Mouse (Mus musculus) cerebellum, adult 2 months (tissue): ENCODE results near the gene Ankrd12. TPM values are rescaled to one million over a fixed set of nuclear protein-coding genes. Genes with fewer than 3 reads are reported as not detected.

ENCODE experiments used
- DNase-seq, 2 experiments: peaks; one replicate each; pipeline ENCODE4 v3.0.0; 2021
- H3K27ac ChIP-seq: fragments of 200-500 bp; 2 replicates; pipeline ENCODE4 v1.5.1; 2012; ENCODE audit warnings: low read length, control low read depth, inconsistent platforms; ENCODE audit not compliant: insufficient read depth
- H3K27me3 ChIP-seq: fragments of 200-500 bp; 2 replicates; pipeline ENCODE4 v1.6.1; 2012; ENCODE audit warnings: inconsistent platforms, mild to moderate bottlenecking, low read length, moderate library complexity; ENCODE audit not compliant: control insufficient read depth, insufficient read depth
- H3K4me1 ChIP-seq: fragments of 200-500 bp; 2 replicates; pipeline ENCODE4 v1.6.1; 2011; ENCODE audit warnings: low read length; ENCODE audit not compliant: control insufficient read depth, insufficient read depth
- H3K4me3 ChIP-seq: fragments of 200-500 bp; replicated peaks from 2 replicates; pipeline ENCODE3; 2011; ENCODE audit warnings: mild to moderate bottlenecking, low read depth, low read length, control low read depth; ENCODE audit not compliant: insufficient read depth
- CTCF ChIP-seq: fragments of 200-500 bp; IDR thresholded peaks from 2 replicates; pipeline ENCODE4 v1.5.1; 2011; ENCODE audit warnings: low read depth, mild to moderate bottlenecking, control low read depth, low read length, moderate library complexity, borderline replicate concordance; ENCODE audit not compliant: insufficient read depth
- POLR2A ChIP-seq: fragments of 200-500 bp; IDR thresholded peaks from 2 replicates; pipeline ENCODE4 v1.6.1; 2011; ENCODE audit warnings: low read length, control low read depth, borderline replicate concordance; ENCODE audit not compliant: insufficient read depth
- WGBS: fragments of 180-500 bp; shearing (Covaris S2); methylation state at CpG from one replicate; pipeline ENCODE4 v1.1.7; 2018; 5-methylcytosine and 5-hydroxymethylcytosine counted together
- polyA plus RNA-seq: library from polyadenylated mRNA; depleted of rRNA; stranded (reverse); fragments of >200 nt; gene quantifications from 2 replicates; pipeline ENCODE4 v1.2.3, GENCODE M21; 2012; rRNA removed

Gene Ankrd12
- 25.5 and 28.1 TPM in 2 replicates for polyA plus RNA-seq

GRCm38 (mm10) chr17:66076934-66077333 is at the start of gene Ankrd12:
Ankrd12 (minus strand) TSS chr17:66077089.
- TF ChIP-seq POLR2A (peak; percentile 66), CTCF (no peak)
- H3K27ac ChIP-seq, result peak within 1 kb of the TSS; percentile 87
- WGBS, result under 1% methylated on average over 53 of the region's 53 CpGs
- DNase-seq, result peak; percentile 96
- H3K27me3 ChIP-seq, result no peaks in the 10 kb centered on the region
- H3K4me3 ChIP-seq, result peak within 1 kb of the TSS; percentile 100
- no peaks in the 10 kb centered on the region for H3K4me1 ChIP-seq

- Histone ChIP-seq H3K27me3 (no peaks in the 10 kb centered on the region), H3K4me1 (peaks cover 9% of the 10 kb centered on the region), H3K4me3 (no peak overlapping the region), H3K27ac (no peak overlapping the region)
- DNase-seq, result no peak
- 86% methylated on average over 5 of the region's 5 CpGs for WGBS
- TF ChIP-seq CTCF, result no peak
- no peak for TF ChIP-seq POLR2A
Observed at GRCm38 (mm10) chr17:66125211-66125610, 48.3 kb upstream of the Ankrd12 start.

- no peak for TF ChIP-seq CTCF
- TF ChIP-seq POLR2A, result no peak
- no peak for DNase-seq
- WGBS, result 5% methylated on average over 20 of the region's 20 CpGs
- Histone ChIP-seq H3K4me1 (peaks cover 15% of the 10 kb centered on the region), H3K4me3 (peak overlapping the region; percentile 89), H3K27me3 (no peaks in the 10 kb centered on the region), H3K27ac (no peak overlapping the region)
Observed at GRCm38 (mm10) chr17:66123816-66124610, 47.1 kb upstream of the Ankrd12 start.

- H3K27ac ChIP-seq, result no peak within 1 kb of the TSS
- TF ChIP-seq CTCF, result no peak
- TF ChIP-seq POLR2A, result peak; percentile 86
- WGBS, result 1% methylated on average over 45 of the region's 45 CpGs
- peak within 1 kb of the TSS; percentile 89 for H3K4me3 ChIP-seq
- DNase-seq, result peak; percentile 91 to 95
- no peaks in the 10 kb centered on the region for H3K27me3 ChIP-seq
- peaks cover 22% of the 10 kb centered on the region for H3K4me1 ChIP-seq
Observed at GRCm38 (mm10) chr17:66123066-66123815, 46.4 kb upstream of the Ankrd12 start, which contains the start of gene Ddx11. Ddx11 (plus strand) TSS chr17:66123520.

GRCm38 (mm10) chr17:66120701-66121100 is 43.8 kb upstream of the Ankrd12 start:
- Histone ChIP-seq H3K27ac (peak overlapping the region; percentile 27; the same call in 1 of the 2 replicates), H3K27me3 (no peaks in the 10 kb centered on the region), H3K4me3 (no peak overlapping the region), H3K4me1 (peaks cover 25% of the 10 kb centered on the region)
- 67% methylated on average over 1 of the region's 1 CpGs for WGBS
- DNase-seq, result peak; percentile 43 to 59
- TF ChIP-seq CTCF (no peak), POLR2A (no peak)

GRCm38 (mm10) chr17:66118991-66119390 is 42.1 kb upstream of the Ankrd12 start:
- DNase-seq, result peak; percentile 39 to 47
- TF ChIP-seq POLR2A, result no peak
- no peak for TF ChIP-seq CTCF
- peaks cover 25% of the 10 kb centered on the region for H3K4me1 ChIP-seq
- H3K27ac ChIP-seq, result peak overlapping the region; percentile 58
- H3K4me3 ChIP-seq, result no peak overlapping the region
- 15% methylated on average over 8 of the region's 8 CpGs for WGBS
- no peaks in the 10 kb centered on the region for H3K27me3 ChIP-seq

GRCm38 (mm10) chr17:66112166-66112565 is 35.3 kb upstream of the Ankrd12 start:
- 37% methylated on average over 4 of the region's 4 CpGs for WGBS
- Histone ChIP-seq H3K4me3 (peak overlapping the region; percentile 100), H3K4me1 (peaks cover 8% of the 10 kb centered on the region; the same call in 1 of the 2 replicates), H3K27me3 (no peaks in the 10 kb centered on the region), H3K27ac (no peak overlapping the region)
- no peak for DNase-seq
- TF ChIP-seq POLR2A (no peak), CTCF (no peak)
